Mouse (Mus musculus): ENCODE results near the gene Gm10577.

GRCm38 (mm10) chr4:100990996-100991395 lies 29.5 kb downstream of the Gm10577 start:
- TF ChIP-seq CTCF (IDR thresholded peaks at IDR 0.05; ENCODE audit: low read depth), result no peak
- TF ChIP-seq EP300 (IDR thresholded peaks at IDR 0.05; ENCODE audit: low read depth), result no peak
